Mouse (Mus musculus) kidney, embryonic 14.5 days (tissue): ENCODE results near the gene Macrod2. TPM values are rescaled to one million over a fixed set of nuclear protein-coding genes. Genes with fewer than 3 reads are reported as not detected.
A peak's percentile ranks its signal among the peaks of the same experiment; 100 is the strongest.

Source experiments
- ATAC-seq: fragments of 200-750 bp; cut with Nextera tagmentation; 2 replicates; pipeline ENCODE4 v1.8.0; 2017; ENCODE audit warnings: moderate number of reproducible peaks, mild to moderate bottlenecking, moderate TSS enrichment, moderate library complexity; ENCODE audit not compliant: low FRiP score, low TSS enrichment
- H3K27ac ChIP-seq: fragments of 300-500 bp; sonication (generic); 2 replicates; pipeline ENCODE4 v1.5.1; 2014; ENCODE audit warnings: low read depth, mild to moderate bottlenecking, low read length, moderate library complexity, mixed read lengths
- H3K27me3 ChIP-seq: fragments of 300-500 bp; sonication (generic); 2 replicates; pipeline ENCODE4 v1.6.1; 2014; ENCODE audit warnings: mild to moderate bottlenecking, low read length; ENCODE audit not compliant: control insufficient read depth, insufficient read depth
- H3K36me3 ChIP-seq: fragments of 300-500 bp; sonication (generic); 2 replicates; pipeline ENCODE4 v1.6.1; 2014; ENCODE audit warnings: low read length, mixed read lengths; ENCODE audit not compliant: control insufficient read depth, insufficient read depth
- H3K4me1 ChIP-seq: fragments of 300-500 bp; sonication (generic); 2 replicates; pipeline ENCODE4 v1.6.1; 2014; ENCODE audit warnings: low read length, mixed read lengths; ENCODE audit not compliant: control insufficient read depth, insufficient read depth
- H3K4me2 ChIP-seq: fragments of 300-500 bp; sonication (generic); replicated peaks from 2 replicates; pipeline ENCODE4 v1.6.1; 2014; ENCODE audit warnings: low read depth, mild to moderate bottlenecking, low read length
- H3K4me3 ChIP-seq: fragments of 300-500 bp; sonication (generic); 2 replicates; pipeline ENCODE4 v1.5.1; 2014; ENCODE audit warnings: mild to moderate bottlenecking, low read length
- H3K9ac ChIP-seq: fragments of 300-500 bp; sonication (generic); 2 replicates; pipeline ENCODE4 v1.6.1; 2014; ENCODE audit warnings: low read depth, mild to moderate bottlenecking, low read length, moderate library complexity
- H3K9me3 ChIP-seq: fragments of 300-500 bp; sonication (generic); 2 replicates; pipeline ENCODE4 v1.6.1; 2016; ENCODE audit warnings: low read length; ENCODE audit not compliant: control insufficient read depth
- WGBS: fragments of 180-500 bp; shearing (Covaris S2); extraction: QIAGEN DNeasy Blood & Tissue Kit; methylation state at CpG from one replicate; pipeline ENCODE4 v1.1.7; 2014; 5-methylcytosine and 5-hydroxymethylcytosine counted together
- polyA plus RNA-seq: library from polyadenylated mRNA; unstranded; fragments of >200 nt; fragmentation: Nextera tagmentation; extraction: Ambion mirVana; gene quantifications from 2 replicates; pipeline ENCODE4 v1.2.1, GENCODE M21; 2014

Macrod2 gene
- polyA plus RNA-seq, 1 experiment from 2014 or later, result 22.2 TPM

DNA sequence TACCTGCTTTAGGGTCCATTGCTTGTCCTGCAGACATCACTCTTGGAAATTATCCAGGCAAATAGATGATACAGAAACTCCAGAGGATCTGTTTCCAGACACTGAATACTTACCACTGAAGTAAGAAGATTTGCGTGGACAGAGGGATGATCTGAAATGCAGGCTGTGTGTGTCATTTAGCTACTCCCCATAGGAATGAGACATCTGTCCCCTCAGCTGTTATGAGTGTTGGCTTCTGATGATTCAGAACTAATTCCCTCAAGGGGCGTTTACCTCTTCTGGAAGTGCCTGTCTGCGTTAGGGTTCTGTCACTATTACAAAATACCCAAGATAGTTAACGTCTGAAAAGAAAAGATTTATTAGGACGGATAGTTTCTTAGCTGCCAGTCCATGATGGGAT lies 576.7 kb downstream of the Macrod2 start:
- ATAC-seq, result no peak
- Histone ChIP-seq H3K27me3 (no peaks in the 10 kb centered on the region), H3K4me2 (no peak overlapping the region), H3K9me3 (no peaks in the 10 kb centered on the region), H3K4me1 (no peaks in the 10 kb centered on the region), H3K36me3 (no peaks in the 10 kb centered on the region), H3K27ac (no peak overlapping the region), H3K9ac (no peak overlapping the region), H3K4me3 (no peak overlapping the region)
- 58% methylated on average over 5 of the region's 5 CpGs for WGBS

DNA sequence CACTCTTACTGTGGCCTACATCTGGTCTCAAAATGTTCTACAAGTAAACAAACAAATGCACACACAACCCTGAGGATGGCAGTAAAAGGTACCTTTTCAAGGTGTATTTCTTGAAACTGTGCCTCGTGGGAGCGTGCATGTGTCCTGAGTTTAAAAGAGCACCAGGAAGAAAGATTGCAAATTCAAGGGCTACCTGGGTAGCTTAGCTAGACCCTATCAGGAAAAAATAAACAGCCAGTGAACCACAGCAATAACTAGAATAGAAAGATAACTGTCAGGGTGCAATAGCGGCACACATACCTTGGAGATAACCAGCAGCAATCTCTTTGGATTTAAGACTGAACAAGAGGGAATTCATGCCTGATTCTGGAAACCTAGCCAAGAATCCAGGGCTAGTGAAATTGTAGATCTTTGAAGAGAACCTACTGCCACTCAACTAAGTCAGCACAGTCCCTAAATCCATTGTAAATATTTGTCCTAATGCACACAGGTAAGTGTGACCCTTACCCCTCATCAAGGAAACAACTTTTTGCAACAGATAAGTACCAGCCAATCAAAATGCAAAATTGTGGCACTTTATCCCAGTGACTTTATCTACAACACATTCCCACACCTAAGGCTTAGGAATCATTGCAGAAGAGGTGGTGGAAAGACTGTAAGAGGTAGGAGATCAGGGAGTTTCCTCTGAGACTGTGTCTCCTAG lies 590.7 kb downstream of the Macrod2 start:
- Histone ChIP-seq H3K27me3 (no peaks in the 10 kb centered on the region), H3K27ac (no peak overlapping the region), H3K4me3 (no peak overlapping the region), H3K9me3 (no peaks in the 10 kb centered on the region), H3K4me2 (no peak overlapping the region), H3K36me3 (no peaks in the 10 kb centered on the region), H3K4me1 (no peaks in the 10 kb centered on the region), H3K9ac (no peak overlapping the region)
- ATAC-seq, result no peak
- 93% methylated on average over 3 of the region's 3 CpGs for WGBS

DNA sequence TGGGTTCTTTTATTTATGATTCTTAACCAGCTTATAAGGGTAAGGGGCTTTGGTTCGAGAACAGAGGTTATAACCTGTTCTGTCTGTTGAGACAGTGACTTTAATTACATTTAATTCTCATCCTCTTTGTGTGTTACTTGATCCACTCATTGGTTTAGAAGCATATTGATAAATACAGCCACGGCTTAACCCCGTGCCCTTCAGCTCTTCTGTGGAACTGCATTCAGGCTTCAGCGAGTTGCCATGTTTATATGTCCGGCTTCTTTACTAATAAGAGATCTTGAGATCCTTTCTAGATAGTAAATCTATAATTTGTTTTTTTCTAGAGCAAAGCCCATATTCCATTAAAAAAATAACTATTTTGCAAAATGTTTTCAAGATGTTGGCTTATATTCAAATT lies 608.7 kb downstream of the Macrod2 start:
- no peak overlapping the region for H3K4me2 ChIP-seq
- H3K4me3 ChIP-seq, result no peak overlapping the region
- no peak overlapping the region for H3K27ac ChIP-seq
- peaks cover 7% of the 10 kb centered on the region for H3K4me1 ChIP-seq
- H3K9ac ChIP-seq, result no peak overlapping the region
- ATAC-seq, result no peak
- 50% methylated on average over 5 of the region's 5 CpGs for WGBS
- no peaks in the 10 kb centered on the region for H3K27me3 ChIP-seq
- H3K36me3 ChIP-seq, result no peaks in the 10 kb centered on the region
- H3K9me3 ChIP-seq, result no peaks in the 10 kb centered on the region

DNA sequence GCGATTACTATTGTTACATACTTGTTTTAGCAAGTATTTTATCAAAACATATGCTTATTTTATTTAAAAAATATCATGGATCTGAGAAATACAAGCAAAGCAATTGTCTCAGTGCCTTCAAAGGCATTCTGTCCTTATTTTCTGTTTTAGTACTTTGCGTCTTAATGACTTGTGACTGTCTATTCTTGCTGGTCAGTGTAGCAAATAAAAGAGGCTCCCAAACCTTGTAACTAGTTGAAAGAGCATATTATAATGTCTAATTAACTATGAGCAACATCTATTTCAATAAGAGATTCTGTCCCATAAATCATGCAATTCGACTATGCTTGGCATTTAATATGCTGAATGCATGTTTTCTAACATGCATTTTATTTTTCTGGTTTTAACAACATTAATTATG lies 609.2 kb downstream of the Macrod2 start:
- Histone ChIP-seq H3K36me3 (no peaks in the 10 kb centered on the region), H3K4me3 (no peak overlapping the region), H3K4me1 (peaks cover 7% of the 10 kb centered on the region), H3K9ac (no peak overlapping the region), H3K27me3 (no peaks in the 10 kb centered on the region), H3K4me2 (no peak overlapping the region), H3K27ac (no peak overlapping the region), H3K9me3 (no peaks in the 10 kb centered on the region)
- no peak for ATAC-seq
- WGBS, result 81% methylated on average over 3 of the region's 3 CpGs

DNA sequence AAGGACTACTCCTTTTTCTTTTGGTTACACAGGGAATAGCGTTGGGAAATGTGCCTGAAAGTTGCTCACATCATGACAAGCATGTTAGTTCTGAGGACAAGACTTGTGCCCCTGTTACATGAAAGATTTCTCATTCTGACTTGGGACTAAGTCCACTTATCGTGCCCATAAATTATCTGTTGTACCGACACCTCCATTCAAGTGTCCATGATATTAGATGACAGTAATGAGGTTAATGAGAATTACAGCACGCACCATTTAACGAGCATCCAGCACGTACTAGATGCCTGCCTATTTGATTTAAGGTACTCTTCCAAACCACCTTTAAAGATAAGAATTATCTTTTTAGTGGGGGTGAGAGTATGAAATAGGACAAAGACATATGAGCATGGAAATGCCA lies 610.5 kb downstream of the Macrod2 start:
- no peaks in the 10 kb centered on the region for H3K36me3 ChIP-seq
- no peak for ATAC-seq

DNA sequence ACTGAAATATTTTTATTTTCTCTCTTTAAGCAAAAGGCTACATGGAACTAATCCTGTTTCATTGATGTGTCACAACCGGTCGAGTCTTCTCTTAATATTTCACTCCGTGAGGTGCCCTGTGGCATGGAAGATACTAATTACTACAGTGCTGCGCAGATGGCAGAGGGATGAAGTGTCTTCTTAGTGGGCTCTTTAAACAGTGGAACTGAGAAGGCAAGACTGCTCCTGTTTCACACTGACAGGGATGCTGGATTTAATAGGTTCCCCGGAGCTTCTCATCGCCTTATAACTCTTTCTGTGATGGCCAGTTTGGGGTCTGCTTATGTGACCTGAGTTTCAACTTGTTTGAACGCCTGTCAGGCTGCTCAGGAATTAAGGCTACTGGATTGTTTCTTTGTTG lies 612.6 kb downstream of the Macrod2 start:
- no peak overlapping the region for H3K4me3 ChIP-seq
- no peak overlapping the region for H3K9ac ChIP-seq
- peaks cover 7% of the 10 kb centered on the region for H3K4me1 ChIP-seq
- no peaks in the 10 kb centered on the region for H3K36me3 ChIP-seq
- H3K27ac ChIP-seq, result no peak overlapping the region
- H3K4me2 ChIP-seq, result no peak overlapping the region
- peak; percentile 68; the same call in 1 of the 2 replicates for ATAC-seq
- no peaks in the 10 kb centered on the region for H3K9me3 ChIP-seq
- H3K27me3 ChIP-seq, result no peaks in the 10 kb centered on the region
- WGBS, result 28% methylated on average over 7 of the region's 7 CpGs

More for the DNA sequence above, 610.5 kb downstream of the Macrod2 start:
- H3K4me2 ChIP-seq, result no peak overlapping the region
- no peak overlapping the region for H3K4me3 ChIP-seq
- H3K4me1 ChIP-seq, result peaks cover 7% of the 10 kb centered on the region
- H3K9ac ChIP-seq, result no peak overlapping the region
- H3K27ac ChIP-seq, result no peak overlapping the region
- H3K27me3 ChIP-seq, result no peaks in the 10 kb centered on the region
- no peaks in the 10 kb centered on the region for H3K9me3 ChIP-seq
- 48% methylated on average over 6 of the region's 6 CpGs for WGBS

DNA sequence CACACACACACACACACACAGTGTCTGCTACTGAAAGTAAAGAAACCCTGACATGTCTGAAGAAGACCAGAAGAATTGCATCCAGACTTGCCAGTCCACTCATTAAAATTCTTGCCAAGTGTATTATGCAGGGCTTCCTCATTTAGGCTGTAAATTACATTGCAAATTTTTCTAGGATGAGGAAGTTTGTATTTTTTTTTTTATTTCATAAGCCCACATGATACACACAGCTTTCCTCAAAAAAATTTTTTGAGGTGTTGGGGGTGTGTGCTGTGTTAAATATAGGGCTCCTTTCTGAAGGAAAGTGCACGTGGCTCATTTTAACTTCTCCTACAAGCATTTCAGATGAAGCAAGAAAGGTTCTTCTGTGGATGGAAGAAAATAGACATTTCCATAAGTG lies 613.3 kb downstream of the Macrod2 start:
- H3K36me3 ChIP-seq, result no peaks in the 10 kb centered on the region
- no peak overlapping the region for H3K4me3 ChIP-seq
- no peak overlapping the region for H3K4me2 ChIP-seq
- H3K4me1 ChIP-seq, result peaks cover 11% of the 10 kb centered on the region
- H3K27ac ChIP-seq, result no peak overlapping the region
- ATAC-seq, result no peak
- WGBS, result 77% methylated on average over 1 of the region's 1 CpGs
- no peak overlapping the region for H3K9ac ChIP-seq
- no peaks in the 10 kb centered on the region for H3K27me3 ChIP-seq
- no peaks in the 10 kb centered on the region for H3K9me3 ChIP-seq

DNA sequence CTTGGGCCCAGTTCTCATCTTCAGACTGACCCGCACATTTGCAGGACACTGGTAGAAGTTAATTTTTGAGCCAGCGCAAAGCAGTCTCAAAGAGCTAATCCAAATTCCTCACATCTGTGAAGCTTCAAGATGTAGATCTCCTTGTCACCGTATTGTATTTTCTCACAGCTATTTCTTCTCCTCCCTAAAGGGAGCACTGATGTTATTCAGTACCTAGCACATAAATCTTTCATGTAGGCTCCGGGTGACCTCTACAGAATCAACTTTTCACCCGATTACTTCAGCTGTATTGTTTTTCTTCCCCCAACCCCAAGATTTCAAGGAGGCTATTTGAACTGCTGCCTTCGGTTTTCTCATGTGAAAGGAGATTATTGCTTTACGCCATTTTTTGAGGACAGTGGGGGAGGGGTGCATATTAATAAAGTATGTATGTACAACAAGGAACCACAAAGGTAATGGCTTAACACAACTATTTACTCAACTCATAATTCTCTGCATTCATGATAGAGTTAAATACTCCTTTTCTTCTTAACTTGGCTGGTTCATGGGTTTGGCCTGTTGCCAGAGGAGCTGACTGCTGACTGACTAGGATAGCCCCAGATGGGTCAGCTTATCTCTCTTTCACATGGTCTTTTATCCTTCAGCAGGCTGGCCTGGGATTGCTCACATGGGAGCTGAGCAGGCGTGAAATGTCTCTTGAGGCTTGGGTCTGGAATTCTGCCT lies 618.5 kb downstream of the Macrod2 start:
- no peaks in the 10 kb centered on the region for H3K9me3 ChIP-seq
- peaks cover 11% of the 10 kb centered on the region for H3K4me1 ChIP-seq
- H3K27me3 ChIP-seq, result no peaks in the 10 kb centered on the region
- no peaks in the 10 kb centered on the region for H3K36me3 ChIP-seq
- no peak overlapping the region for H3K4me3 ChIP-seq
- peak overlapping the region; percentile 57; the same call in 1 of the 2 replicates for H3K27ac ChIP-seq
- WGBS, result 15% methylated on average over 8 of the region's 8 CpGs
- peak; percentile 91 for ATAC-seq
- H3K9ac ChIP-seq, result no peak overlapping the region
- 0 out of 2 replicates have a peak overlapping the region, but pooled peaks have one; percentile 8 for H3K4me2 ChIP-seq

DNA sequence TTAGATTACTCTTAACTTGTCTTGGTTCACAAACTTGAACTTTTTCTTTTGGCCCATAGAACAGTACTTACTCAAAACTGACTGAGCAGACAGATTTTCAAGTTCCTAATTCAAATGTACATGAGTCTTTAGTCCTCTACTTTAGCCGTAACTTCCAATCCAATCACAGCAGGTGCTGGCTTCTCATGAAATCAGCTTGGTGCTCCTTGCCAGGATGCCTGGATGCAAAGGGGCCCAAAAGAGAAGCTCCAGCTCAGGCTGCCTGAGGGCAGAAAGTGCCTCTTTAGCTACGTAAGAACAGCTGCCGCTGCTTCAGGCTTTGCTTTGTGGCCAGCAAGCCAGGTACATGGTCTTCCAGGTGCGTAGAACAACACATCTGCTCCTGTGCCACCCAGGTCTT lies 627.9 kb downstream of the Macrod2 start:
- WGBS, result 84% methylated on average over 4 of the region's 4 CpGs
- ATAC-seq, result no peak
- Histone ChIP-seq H3K27me3 (no peaks in the 10 kb centered on the region), H3K4me1 (no peaks in the 10 kb centered on the region), H3K4me2 (no peak overlapping the region), H3K9ac (no peak overlapping the region), H3K27ac (no peak overlapping the region), H3K9me3 (no peaks in the 10 kb centered on the region), H3K36me3 (no peaks in the 10 kb centered on the region), H3K4me3 (no peak overlapping the region)
